Mouse (Mus musculus): ENCODE results near the gene Mri1. TPM values are rescaled to one million over a fixed set of nuclear protein-coding genes. Genes with fewer than 3 reads are reported as not detected.
A peak's percentile ranks its signal among the peaks of the same experiment; 100 is the strongest.

Mri1 gene
- polyA plus RNA-seq, 1 experiment from 2014 or later: 55.0 TPM

- Histone ChIP-seq H3K27ac (ENCODE audit: low read length) (peak overlapping the region; percentile 98), H3K4me1 (ENCODE audit: control insufficient read depth, insufficient read depth, low read length) (peaks cover 60% of the 10 kb centered on the region), H3K4me3 (replicated peaks; ENCODE audit: low read length) (peak overlapping the region; percentile 90), H3K36me3 (ENCODE audit: control insufficient read depth, insufficient read depth, low read length) (peaks cover 2% of the 10 kb centered on the region; the same call in 1 of the 2 replicates), H3K4me2 (ENCODE audit: low read depth, low read length) (peak overlapping the region; percentile 94), H3K9me3 (replicated peaks; ENCODE audit: control insufficient read depth, low read length) (no peaks in the 10 kb centered on the region), H3K27me3 (ENCODE audit: control insufficient read depth, insufficient read depth, low read length) (no peaks in the 10 kb centered on the region), H3K9ac (ENCODE audit: low read length) (peak overlapping the region; percentile 85)
- 38% methylated on average over 15 of the region's 15 CpGs for WGBS
- no peak; the same call in 1 of the 2 replicates for ATAC-seq (ENCODE audit: insufficient read depth, low FRiP score)
Observed at GRCm38 (mm10) chr8:84201545-84202245, 55.4 kb downstream of the Mri1 start.

GRCm38 (mm10) chr8:84200652-84201544 is 56.2 kb downstream of the Mri1 start:
- H3K4me3 ChIP-seq (replicated peaks; ENCODE audit: low read length): peak overlapping the region; percentile 90
- ATAC-seq (ENCODE audit: insufficient read depth, low FRiP score): peak; percentile 48
- peak overlapping the region; percentile 94 for H3K4me2 ChIP-seq (ENCODE audit: low read depth, low read length)
- no peaks in the 10 kb centered on the region; the same call in 1 of the 2 replicates for H3K36me3 ChIP-seq (ENCODE audit: control insufficient read depth, insufficient read depth, low read length)
- no peaks in the 10 kb centered on the region for H3K27me3 ChIP-seq (ENCODE audit: control insufficient read depth, insufficient read depth, low read length)
- no peaks in the 10 kb centered on the region for H3K9me3 ChIP-seq (replicated peaks; ENCODE audit: control insufficient read depth, low read length)
- WGBS: 3% methylated on average over 55 of the region's 70 CpGs
- peak overlapping the region; percentile 85 for H3K9ac ChIP-seq (ENCODE audit: low read length)
- H3K4me1 ChIP-seq (ENCODE audit: control insufficient read depth, insufficient read depth, low read length): peaks cover 60% of the 10 kb centered on the region
- peak overlapping the region; percentile 98 for H3K27ac ChIP-seq (ENCODE audit: low read length)

GRCm38 (mm10) chr8:84200126-84200555 is 57.0 kb downstream of the Mri1 start:
- Histone ChIP-seq H3K36me3 (ENCODE audit: control insufficient read depth, insufficient read depth, low read length) (no peaks in the 10 kb centered on the region; the same call in 1 of the 2 replicates), H3K9me3 (replicated peaks; ENCODE audit: control insufficient read depth, low read length) (no peaks in the 10 kb centered on the region), H3K4me1 (ENCODE audit: control insufficient read depth, insufficient read depth, low read length) (peaks cover 60% of the 10 kb centered on the region), H3K4me2 (ENCODE audit: low read depth, low read length) (peak overlapping the region; percentile 94), H3K9ac (ENCODE audit: low read length) (peak overlapping the region; percentile 85), H3K27ac (ENCODE audit: low read length) (peak overlapping the region; percentile 98), H3K4me3 (replicated peaks; ENCODE audit: low read length) (peak overlapping the region; percentile 90), H3K27me3 (ENCODE audit: control insufficient read depth, insufficient read depth, low read length) (no peaks in the 10 kb centered on the region)
- no peak for ATAC-seq (ENCODE audit: insufficient read depth, low FRiP score)
- WGBS: 24% methylated on average over 8 of the region's 8 CpGs

MicroRNAs within 50 kb of the gene (microRNA counts, 519-probe panel; counts per million panel counts)
- microRNA mmu-miR-23a: 3,945 counts per million, percentile 91 among the panel's probes with 10 or more counts
- microRNA mmu-miR-27a: 4,028 counts per million, percentile 93 among the panel's probes with 10 or more counts

Small RNAs within 50 kb of the gene (microRNA-seq; reads per million reads assigned to microRNA genes)
- 28,188 reads per million, percentile 98 among the genes with 10 or more reads in this experiment for gene Mir23a
- gene Mir24-2: not detected
- 770 reads per million, percentile 74 among the genes with 10 or more reads in this experiment for gene Mir27a
- gene Mir3074-2: not detected

Other genes starting within 250 kb of the Mri1 start
- gene 2210011C24Rik, start 245.2 kb downstream of the Mri1 start, polyA plus RNA-seq (2015; fragmentation: Nextera tagmentation; extraction: Ambion mirVana): 0.50 and 0.80 TPM in 2 replicates
- gene Palm3, start 235.9 kb downstream of the Mri1 start, polyA plus RNA-seq (2015; fragmentation: Nextera tagmentation; extraction: Ambion mirVana): 4.1 and 4.9 TPM in 2 replicates
- gene Il27ra, start 214.7 kb downstream of the Mri1 start, polyA plus RNA-seq (2015; fragmentation: Nextera tagmentation; extraction: Ambion mirVana): 1.3 and 1.5 TPM in 2 replicates
- gene Rln3, start 212.3 kb downstream of the Mri1 start, polyA plus RNA-seq (2015; fragmentation: Nextera tagmentation; extraction: Ambion mirVana): 0.22 TPM in 1 of 2 replicates, not detected in the other
- gene Gm10643, start 192.2 kb downstream of the Mri1 start, polyA plus RNA-seq (2015; fragmentation: Nextera tagmentation; extraction: Ambion mirVana): 1.4 and 1.5 TPM in 2 replicates
- gene Rfx1, start 190.5 kb downstream of the Mri1 start, polyA plus RNA-seq (2015; fragmentation: Nextera tagmentation; extraction: Ambion mirVana): 6.1 and 6.3 TPM in 2 replicates
- gene Dcaf15, start 152.6 kb downstream of the Mri1 start, polyA plus RNA-seq (2015; fragmentation: Nextera tagmentation; extraction: Ambion mirVana): 6.4 and 7.5 TPM in 2 replicates
- 0.25 and 0.26 TPM in 2 replicates for gene Podnl1, start 131.3 kb downstream of the Mri1 start, polyA plus RNA-seq (2015; fragmentation: Nextera tagmentation; extraction: Ambion mirVana)
- 25.5 and 25.7 TPM in 2 replicates for gene Cc2d1a, start 109.4 kb downstream of the Mri1 start, polyA plus RNA-seq (2015; fragmentation: Nextera tagmentation; extraction: Ambion mirVana)
- gene 4930432K21Rik, start 109.3 kb downstream of the Mri1 start, polyA plus RNA-seq (2015; fragmentation: Nextera tagmentation; extraction: Ambion mirVana): 1.0 and 1.1 TPM in 2 replicates
- 1.3 TPM in 1 of 2 replicates, not detected in the other for gene Nanos3, start 72.1 kb downstream of the Mri1 start, polyA plus RNA-seq (2015; fragmentation: Nextera tagmentation; extraction: Ambion mirVana)
- 9.7 and 10.5 TPM in 2 replicates for gene Zswim4, start 20.3 kb downstream of the Mri1 start, polyA plus RNA-seq (2015; fragmentation: Nextera tagmentation; extraction: Ambion mirVana)
- 271 and 289 TPM in 2 replicates for gene D8Ertd738e, start 7.6 kb downstream of the Mri1 start, polyA plus RNA-seq (2015; fragmentation: Nextera tagmentation; extraction: Ambion mirVana)
- gene Ccdc130, start 13.1 kb upstream of the Mri1 start, polyA plus RNA-seq (2015; fragmentation: Nextera tagmentation; extraction: Ambion mirVana): 18.8 and 19.0 TPM in 2 replicates
- gene Cacna1a, start 131.1 kb upstream of the Mri1 start, polyA plus RNA-seq (2015; fragmentation: Nextera tagmentation; extraction: Ambion mirVana): 2.0 and 2.2 TPM in 2 replicates

Measured in stomach, embryonic 16.5 days (tissue).